Mouse (Mus musculus) olfactory bulb, adult 2 months (tissue): ENCODE measurements around the gene Lrmda. TPM values are rescaled to one million over a fixed set of nuclear protein-coding genes. Genes with fewer than 3 reads are reported as not detected.

Source experiments
- H3K27ac ChIP-seq: fragments of 200-500 bp; 2 replicates; pipeline ENCODE4 v1.5.1; 2012; ENCODE audit warnings: low read depth, low read length; ENCODE audit not compliant: insufficient read depth
- H3K4me1 ChIP-seq: fragments of 200-500 bp; 2 replicates; pipeline ENCODE4 v1.6.1; 2012; ENCODE audit warnings: low read length; ENCODE audit not compliant: control insufficient read depth, insufficient read depth
- H3K4me3 ChIP-seq: fragments of 200-500 bp; 2 replicates; pipeline ENCODE4 v1.5.1; 2012; ENCODE audit warnings: mild to moderate bottlenecking, low read depth, low read length, moderate library complexity; ENCODE audit not compliant: insufficient read depth
- CTCF ChIP-seq: fragments of 200-500 bp; IDR thresholded peaks from 2 replicates; pipeline ENCODE4 v1.5.1; 2012; ENCODE audit warnings: low read depth, mild to moderate bottlenecking, low read length, moderate library complexity; ENCODE audit not compliant: insufficient read depth
- POLR2A ChIP-seq: fragments of 200-500 bp; IDR thresholded peaks from 2 replicates; pipeline ENCODE4 v1.6.1; 2012; ENCODE audit warnings: mild to moderate bottlenecking, low read depth, low read length, moderate library complexity; ENCODE audit not compliant: insufficient read depth
- WGBS: fragments of 180-500 bp; shearing (Covaris S2); methylation state at CpG from one replicate; pipeline ENCODE4 v1.1.7; 2018; 5-methylcytosine and 5-hydroxymethylcytosine counted together
- polyA plus RNA-seq: library from polyadenylated mRNA; stranded (reverse); fragments of >200 nt; gene quantifications from 2 replicates; pipeline ENCODE4 v1.2.4, GENCODE M21; 2012; ENCODE audit warnings: low replicate concordance; ENCODE audit not compliant: missing spikeins, insufficient read depth, insufficient read length

The Lrmda gene
- polyA plus RNA-seq, 1 experiment: not detected

DNA sequence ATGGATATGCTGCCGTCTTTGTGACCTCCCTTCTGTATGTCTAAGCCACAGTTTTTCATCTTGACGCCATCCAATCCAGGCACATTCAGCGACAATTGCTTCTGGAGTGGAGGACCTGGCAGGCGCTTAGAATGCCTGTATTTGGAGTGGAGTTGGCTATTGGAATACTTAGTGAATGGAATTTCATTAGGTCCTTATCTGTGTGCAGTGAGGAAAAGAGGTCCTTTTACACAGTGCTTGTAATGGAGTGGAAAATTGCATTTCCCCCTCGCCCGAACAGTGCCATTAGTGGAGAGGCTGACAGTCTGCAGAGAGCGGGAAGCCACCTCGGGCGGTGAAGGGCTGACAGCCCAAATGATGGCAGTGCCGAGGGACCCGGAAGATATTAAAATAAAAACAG is 719.1 kb downstream of the Lrmda start:
- Histone ChIP-seq H3K4me3 (no peak overlapping the region), H3K27ac (no peak overlapping the region), H3K4me1 (no peaks in the 10 kb centered on the region)
- TF ChIP-seq POLR2A (no peak), CTCF (no peak)
- 41% methylated on average over 11 of the region's 11 CpGs for WGBS

- H3K27ac ChIP-seq: no peak overlapping the region
- H3K4me3 ChIP-seq: no peak overlapping the region
- H3K4me1 ChIP-seq: peaks cover 6% of the 10 kb centered on the region
- no peak for TF ChIP-seq CTCF
- TF ChIP-seq POLR2A: no peak
Measured at GRCm38 (mm10) chr14:22742527-22742926, 723.0 kb downstream of the Lrmda start.

DNA sequence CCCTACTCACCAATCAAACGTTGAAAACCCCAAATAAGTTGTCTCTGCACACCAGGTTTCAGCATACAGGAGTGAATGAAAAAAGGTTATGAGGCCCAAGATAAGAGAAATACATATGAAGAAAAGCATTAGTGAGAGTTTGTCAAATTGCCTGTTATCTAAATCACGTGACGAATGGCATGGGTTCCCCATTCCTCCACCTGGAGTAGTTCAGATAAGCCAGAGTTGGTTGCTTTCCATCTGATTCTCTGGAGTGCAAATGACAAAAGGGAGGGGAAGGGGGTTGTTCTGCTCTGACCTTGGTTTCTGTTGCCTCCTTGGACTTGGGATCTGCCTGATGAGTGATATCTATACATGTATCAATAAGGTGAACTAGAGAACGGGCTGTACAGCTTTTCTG is 723.8 kb downstream of the Lrmda start:
- 96% methylated on average over 4 of the region's 4 CpGs for WGBS
- no peak overlapping the region for H3K4me3 ChIP-seq
- H3K27ac ChIP-seq: no peak overlapping the region
- H3K4me1 ChIP-seq: peaks cover 6% of the 10 kb centered on the region
- TF ChIP-seq POLR2A: no peak
- no peak for TF ChIP-seq CTCF

DNA sequence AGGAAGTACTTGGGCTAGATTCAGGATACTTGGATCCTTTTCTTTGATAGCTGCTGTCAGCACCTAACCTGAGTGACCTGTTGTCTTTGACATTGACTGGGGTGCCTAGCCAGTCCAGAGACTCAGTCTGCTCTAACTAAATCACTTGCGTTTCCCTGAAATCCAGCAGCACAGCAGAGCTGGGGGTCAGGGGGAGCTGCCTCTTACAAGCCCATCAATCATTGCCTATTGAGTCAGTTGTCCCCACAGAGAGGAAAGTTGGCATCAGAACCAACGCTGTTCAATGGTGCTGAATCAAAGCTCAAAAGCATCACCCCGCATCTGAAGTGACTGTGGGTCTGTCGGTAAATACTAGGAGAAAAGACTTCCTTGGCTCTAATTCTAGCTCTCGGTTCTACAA is 725.2 kb downstream of the Lrmda start:
- Histone ChIP-seq H3K4me3 (no peak overlapping the region), H3K27ac (no peak overlapping the region), H3K4me1 (peaks cover 6% of the 10 kb centered on the region)
- TF ChIP-seq POLR2A (no peak), CTCF (no peak)
- 20% methylated on average over 5 of the region's 5 CpGs for WGBS

GRCm38 (mm10) chr14:22745263-22745881 is 725.9 kb downstream of the Lrmda start:
- WGBS: 14% methylated on average over 1 of the region's 1 CpGs
- Histone ChIP-seq H3K4me1 (peaks cover 6% of the 10 kb centered on the region), H3K4me3 (no peak overlapping the region), H3K27ac (no peak overlapping the region)
- TF ChIP-seq POLR2A: no peak
- TF ChIP-seq CTCF: no peak

DNA sequence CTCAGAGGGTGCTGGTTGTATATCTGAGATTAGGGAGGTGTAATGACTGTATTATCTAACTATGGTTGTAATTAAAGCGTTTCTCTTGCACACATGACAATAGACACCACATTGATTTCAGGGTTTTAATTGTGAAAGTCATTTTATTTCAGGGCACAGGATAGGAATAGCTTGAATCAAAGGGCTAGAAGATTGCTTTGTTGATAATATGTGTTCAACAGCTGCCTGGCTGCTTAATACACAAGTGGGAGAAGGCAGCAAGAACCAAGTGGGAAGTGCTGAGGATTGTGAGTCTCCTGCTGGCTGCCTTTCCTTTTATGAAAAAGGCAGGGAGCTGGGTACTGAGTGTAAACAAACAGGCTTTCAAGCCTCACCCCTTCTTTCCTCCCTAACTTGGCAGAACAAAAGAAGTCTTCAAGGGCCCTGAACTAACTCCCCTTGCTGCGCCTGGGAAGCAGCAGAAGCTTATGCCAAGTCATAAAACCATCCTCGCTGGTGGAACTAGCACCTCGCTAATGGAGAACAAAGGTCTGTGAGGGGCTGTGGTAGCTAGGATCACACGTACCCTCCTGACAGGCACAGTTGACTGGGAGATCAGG is 726.5 kb downstream of the Lrmda start:
- 8% methylated on average over 5 of the region's 5 CpGs for WGBS
- TF ChIP-seq POLR2A (no peak), CTCF (no peak)
- no peak overlapping the region for H3K27ac ChIP-seq

DNA sequence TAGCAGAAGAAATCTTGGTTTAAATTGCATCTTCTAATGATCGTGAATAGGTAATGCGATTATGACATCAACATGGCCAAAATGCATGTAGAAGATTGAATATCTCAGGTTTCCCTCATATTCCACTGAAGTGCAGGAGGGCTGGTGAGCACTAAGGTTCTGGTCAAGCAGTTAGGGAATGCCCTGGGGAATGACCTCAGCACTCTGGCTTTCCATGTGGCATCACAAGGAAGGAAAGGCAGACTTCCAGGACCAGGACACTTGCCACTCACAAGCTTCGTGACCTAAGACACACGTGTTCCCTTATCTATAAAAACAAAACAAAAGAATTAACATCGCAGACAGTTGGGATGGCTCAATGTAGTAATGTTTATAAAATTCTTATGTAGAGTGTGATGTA is 728.3 kb downstream of the Lrmda start:
- WGBS: 94% methylated on average over 5 of the region's 5 CpGs
- TF ChIP-seq POLR2A (no peak), CTCF (no peak)
- H3K4me3 ChIP-seq: no peak overlapping the region
- no peak overlapping the region for H3K27ac ChIP-seq
- peaks cover 6% of the 10 kb centered on the region for H3K4me1 ChIP-seq

More for the DNA sequence above, 726.5 kb downstream of the Lrmda start:
- H3K4me1 ChIP-seq: peaks cover 6% of the 10 kb centered on the region
- no peak overlapping the region for H3K4me3 ChIP-seq

DNA sequence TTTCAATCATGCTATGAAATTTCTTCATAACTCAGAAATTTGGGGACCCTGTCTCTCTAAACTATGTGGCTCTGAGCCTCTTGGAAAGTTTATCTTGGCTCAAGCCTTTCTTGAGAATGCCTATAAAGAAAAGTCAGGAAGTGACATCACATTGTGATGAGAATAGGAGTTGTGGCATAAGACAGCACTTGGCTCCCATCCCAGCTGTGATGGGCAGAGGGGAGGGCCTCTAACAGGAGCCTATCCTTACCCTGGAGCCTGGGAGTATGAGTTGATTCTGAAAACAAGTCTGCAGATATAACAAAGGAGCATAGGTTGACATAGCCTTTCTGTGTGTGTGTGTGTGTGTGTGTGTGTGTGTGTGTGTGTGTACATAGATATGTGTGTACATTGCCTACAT is 730.9 kb downstream of the Lrmda start:
- Histone ChIP-seq H3K4me1 (peaks cover 3% of the 10 kb centered on the region), H3K27ac (no peak overlapping the region), H3K4me3 (no peak overlapping the region)
- no peak for TF ChIP-seq CTCF
- no peak for TF ChIP-seq POLR2A

- WGBS: 81% methylated on average over 10 of the region's 10 CpGs
- Histone ChIP-seq H3K27ac (no peak overlapping the region), H3K4me3 (no peak overlapping the region), H3K4me1 (no peaks in the 10 kb centered on the region)
- no peak for TF ChIP-seq CTCF
- no peak for TF ChIP-seq POLR2A
Measured at GRCm38 (mm10) chr14:22751290-22751689, 731.8 kb downstream of the Lrmda start.

DNA sequence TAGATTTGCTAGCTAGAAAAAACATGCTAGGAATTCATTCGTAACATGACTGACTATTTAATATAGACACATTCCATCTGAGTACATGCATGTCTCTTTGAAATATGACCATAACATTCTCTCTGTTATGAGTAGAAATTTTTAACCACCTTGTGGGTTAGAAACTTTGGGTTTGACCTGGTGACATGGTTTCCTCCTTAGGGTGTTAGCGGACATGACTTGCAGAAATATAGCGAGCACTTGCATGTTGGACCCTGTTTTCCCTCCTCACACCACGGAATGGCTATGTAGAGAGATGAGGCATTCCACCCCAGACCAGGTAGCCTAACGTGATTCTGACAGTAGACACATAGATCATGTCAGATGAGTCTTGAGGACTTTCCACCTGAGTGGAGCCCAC is 735.1 kb downstream of the Lrmda start:
- H3K4me3 ChIP-seq: no peak overlapping the region
- H3K4me1 ChIP-seq: no peaks in the 10 kb centered on the region
- TF ChIP-seq POLR2A: no peak
- no peak for TF ChIP-seq CTCF
- WGBS: 96% methylated on average over 5 of the region's 5 CpGs
- H3K27ac ChIP-seq: no peak overlapping the region
